Mouse (Mus musculus): ENCODE data around the gene Acacb. TPM values are rescaled to one million over a fixed set of nuclear protein-coding genes. Genes with fewer than 3 reads are reported as not detected.
A peak's percentile ranks its signal among the peaks of the same experiment; 100 is the strongest.

Gene Acacb
- polyA plus RNA-seq, 1 experiment from 2014 or later: 0.69 TPM

DNA sequence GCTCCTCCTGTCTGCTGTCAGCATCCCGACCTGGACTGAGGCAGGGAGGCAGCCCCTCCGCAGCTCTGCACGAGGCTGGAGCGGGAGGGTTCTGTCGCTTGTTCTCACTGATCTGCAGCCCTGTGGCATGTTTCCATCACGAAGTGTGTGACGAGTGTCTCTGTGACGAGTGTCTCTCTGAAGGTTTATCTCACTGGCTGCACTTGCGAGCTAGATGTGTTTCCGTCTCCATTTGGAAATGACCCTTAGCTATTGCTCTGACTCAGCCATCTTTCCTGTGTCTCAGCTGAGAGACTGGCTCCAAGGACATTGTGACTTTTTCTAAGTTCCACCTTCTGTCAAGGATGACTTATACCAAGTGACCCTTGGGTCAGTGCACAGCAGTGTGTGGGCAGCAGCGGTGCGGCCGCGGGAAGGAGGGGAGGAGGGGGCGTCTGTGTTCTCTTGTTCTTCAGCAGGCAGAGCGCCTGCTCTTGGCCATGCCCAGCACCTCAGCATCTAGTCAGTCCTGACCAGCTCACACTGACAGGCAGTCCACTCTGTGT lies 39.9 kb upstream of the Acacb start:
- Histone ChIP-seq H3K9me3 (ENCODE audit: control insufficient read depth) (no peaks in the 10 kb centered on the region), H3K4me2 (replicated peaks; ENCODE audit: low read depth) (no peak overlapping the region), H3K4me3 (ENCODE audit: low read depth, low read length) (no peak overlapping the region), H3K27ac (ENCODE audit: low read depth, low read length) (no peak overlapping the region), H3K4me1 (replicated peaks; ENCODE audit: control insufficient read depth, insufficient read depth, low read length) (no peaks in the 10 kb centered on the region), H3K9ac (ENCODE audit: low read depth, low read length) (no peak overlapping the region), H3K36me3 (ENCODE audit: control insufficient read depth, insufficient read depth) (peaks cover 75% of the 10 kb centered on the region), H3K27me3 (replicated peaks; ENCODE audit: control insufficient read depth, insufficient read depth, low read length) (no peaks in the 10 kb centered on the region)
- no peak for TF ChIP-seq CTCF (IDR thresholded peaks at IDR 0.05; ENCODE audit: low read depth)
- ATAC-seq: no peak
- 91% methylated on average over 16 of the region's 16 CpGs for WGBS

DNA sequence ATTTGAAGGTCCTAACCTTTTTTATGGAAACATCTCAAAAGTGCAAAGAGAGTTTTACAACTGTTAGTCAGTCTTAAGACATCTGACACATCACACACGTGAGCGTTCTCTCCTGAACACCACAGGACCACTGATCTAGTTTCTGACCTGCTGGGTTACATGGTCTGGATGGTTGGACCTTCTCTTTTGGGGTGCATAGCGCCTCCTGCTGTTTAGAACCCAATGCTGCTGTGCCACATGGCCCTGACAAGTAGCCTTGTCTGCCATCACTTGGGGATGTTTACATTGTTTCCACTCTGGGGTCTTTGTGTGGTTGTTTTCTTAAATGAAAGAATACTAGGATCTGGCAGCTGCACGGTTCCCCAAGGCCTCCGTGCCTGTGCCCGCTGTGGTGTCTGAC lies 33.0 kb upstream of the Acacb start:
- no peak for ATAC-seq
- H3K4me2 ChIP-seq (replicated peaks; ENCODE audit: low read depth): no peak overlapping the region
- H3K9me3 ChIP-seq (ENCODE audit: control insufficient read depth): no peaks in the 10 kb centered on the region
- peaks cover 78% of the 10 kb centered on the region for H3K36me3 ChIP-seq (ENCODE audit: control insufficient read depth, insufficient read depth)
- peak; percentile 49 for TF ChIP-seq CTCF (IDR thresholded peaks at IDR 0.05; ENCODE audit: low read depth)
- no peak overlapping the region for H3K9ac ChIP-seq (ENCODE audit: low read depth, low read length)
- no peaks in the 10 kb centered on the region for H3K4me1 ChIP-seq (replicated peaks; ENCODE audit: control insufficient read depth, insufficient read depth, low read length)
- H3K4me3 ChIP-seq (ENCODE audit: low read depth, low read length): no peak overlapping the region
- 88% methylated on average over 6 of the region's 6 CpGs for WGBS
- no peaks in the 10 kb centered on the region for H3K27me3 ChIP-seq (replicated peaks; ENCODE audit: control insufficient read depth, insufficient read depth, low read length)
- H3K27ac ChIP-seq (ENCODE audit: low read depth, low read length): no peak overlapping the region

DNA sequence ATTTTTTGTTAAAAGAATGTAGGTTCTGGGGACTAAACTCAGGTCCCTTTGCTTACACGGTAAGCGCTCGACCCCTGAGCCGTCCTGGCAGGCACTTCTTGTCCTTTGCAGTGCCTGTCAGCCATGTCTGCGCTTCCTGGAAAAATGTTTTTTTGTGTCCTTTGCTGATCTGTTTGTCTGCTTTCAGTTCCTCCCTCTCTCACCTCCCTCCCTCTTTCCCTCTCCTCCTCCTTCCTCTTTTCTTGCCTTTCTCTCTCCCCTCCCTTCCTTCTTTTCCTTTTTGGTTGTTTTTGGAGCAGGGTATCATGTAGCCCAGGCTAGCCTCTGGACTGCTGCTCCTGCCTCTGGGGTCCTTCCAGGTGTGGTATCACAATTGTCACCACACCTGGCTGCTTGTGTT lies 31.3 kb upstream of the Acacb start:
- WGBS: 80% methylated on average over 5 of the region's 5 CpGs
- Histone ChIP-seq H3K4me1 (replicated peaks; ENCODE audit: control insufficient read depth, insufficient read depth, low read length) (no peaks in the 10 kb centered on the region), H3K9ac (ENCODE audit: low read depth, low read length) (no peak overlapping the region), H3K9me3 (ENCODE audit: control insufficient read depth) (no peaks in the 10 kb centered on the region), H3K36me3 (ENCODE audit: control insufficient read depth, insufficient read depth) (peaks cover 77% of the 10 kb centered on the region), H3K27ac (ENCODE audit: low read depth, low read length) (0 out of 2 replicates have a peak overlapping the region, but pooled peaks have one; percentile 7), H3K4me2 (replicated peaks; ENCODE audit: low read depth) (no peak overlapping the region), H3K27me3 (replicated peaks; ENCODE audit: control insufficient read depth, insufficient read depth, low read length) (no peaks in the 10 kb centered on the region), H3K4me3 (ENCODE audit: low read depth, low read length) (no peak overlapping the region)
- no peak for TF ChIP-seq CTCF (IDR thresholded peaks at IDR 0.05; ENCODE audit: low read depth)
- ATAC-seq: no peak

DNA sequence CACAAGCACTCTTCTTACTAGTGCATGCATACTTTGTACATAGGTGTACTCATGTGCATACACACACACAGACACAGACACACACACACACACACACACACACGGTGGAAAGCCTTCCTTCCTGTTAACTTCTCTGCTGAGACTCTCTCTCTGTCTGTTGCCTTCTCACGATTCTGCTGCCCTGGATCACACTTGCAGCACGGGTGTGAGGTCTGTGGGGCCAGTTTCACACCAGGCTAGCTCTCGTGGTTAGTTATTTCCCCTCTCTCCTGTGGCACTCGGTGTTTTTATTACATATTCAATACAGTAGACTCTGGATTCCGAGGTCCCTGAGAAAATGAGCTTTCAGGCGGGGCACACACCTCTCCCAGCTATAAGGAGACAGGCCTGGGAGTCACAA lies 29.7 kb upstream of the Acacb start:
- ATAC-seq: no peak
- Histone ChIP-seq H3K27me3 (replicated peaks; ENCODE audit: control insufficient read depth, insufficient read depth, low read length) (no peaks in the 10 kb centered on the region), H3K27ac (ENCODE audit: low read depth, low read length) (no peak overlapping the region), H3K4me2 (replicated peaks; ENCODE audit: low read depth) (no peak overlapping the region), H3K4me1 (replicated peaks; ENCODE audit: control insufficient read depth, insufficient read depth, low read length) (no peaks in the 10 kb centered on the region), H3K36me3 (ENCODE audit: control insufficient read depth, insufficient read depth) (peaks cover 81% of the 10 kb centered on the region), H3K9me3 (ENCODE audit: control insufficient read depth) (no peaks in the 10 kb centered on the region), H3K4me3 (ENCODE audit: low read depth, low read length) (no peak overlapping the region), H3K9ac (ENCODE audit: low read depth, low read length) (no peak overlapping the region)
- 76% methylated on average over 7 of the region's 7 CpGs for WGBS
- no peak for TF ChIP-seq CTCF (IDR thresholded peaks at IDR 0.05; ENCODE audit: low read depth)

DNA sequence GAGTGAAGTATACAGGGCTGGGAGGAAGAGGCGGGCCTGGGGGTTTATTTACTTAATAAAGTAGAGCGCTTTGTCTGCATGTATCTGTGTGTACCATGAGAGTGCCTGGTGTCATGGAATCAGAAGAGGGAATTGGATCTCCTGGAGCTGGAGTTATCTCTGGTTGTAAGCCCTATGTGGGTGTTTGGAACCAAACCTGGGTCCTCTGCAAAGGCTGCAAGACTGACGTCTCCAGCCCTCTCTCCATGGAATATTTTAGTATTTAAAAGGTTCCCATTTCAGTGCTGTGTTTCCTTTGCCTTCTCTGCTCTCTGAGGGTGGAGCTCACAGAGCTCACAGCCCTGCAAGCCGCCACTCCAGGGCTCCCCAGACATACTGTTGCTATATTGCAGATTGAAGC lies 26.5 kb upstream of the Acacb start:
- WGBS: 87% methylated on average over 4 of the region's 4 CpGs
- Histone ChIP-seq H3K9me3 (ENCODE audit: control insufficient read depth) (no peaks in the 10 kb centered on the region), H3K4me3 (ENCODE audit: low read depth, low read length) (no peak overlapping the region), H3K27me3 (replicated peaks; ENCODE audit: control insufficient read depth, insufficient read depth, low read length) (no peaks in the 10 kb centered on the region), H3K9ac (ENCODE audit: low read depth, low read length) (no peak overlapping the region), H3K4me1 (replicated peaks; ENCODE audit: control insufficient read depth, insufficient read depth, low read length) (no peaks in the 10 kb centered on the region), H3K27ac (ENCODE audit: low read depth, low read length) (no peak overlapping the region), H3K4me2 (replicated peaks; ENCODE audit: low read depth) (no peak overlapping the region), H3K36me3 (ENCODE audit: control insufficient read depth, insufficient read depth) (peaks cover 85% of the 10 kb centered on the region)
- no peak for TF ChIP-seq CTCF (IDR thresholded peaks at IDR 0.05; ENCODE audit: low read depth)
- no peak for ATAC-seq

DNA sequence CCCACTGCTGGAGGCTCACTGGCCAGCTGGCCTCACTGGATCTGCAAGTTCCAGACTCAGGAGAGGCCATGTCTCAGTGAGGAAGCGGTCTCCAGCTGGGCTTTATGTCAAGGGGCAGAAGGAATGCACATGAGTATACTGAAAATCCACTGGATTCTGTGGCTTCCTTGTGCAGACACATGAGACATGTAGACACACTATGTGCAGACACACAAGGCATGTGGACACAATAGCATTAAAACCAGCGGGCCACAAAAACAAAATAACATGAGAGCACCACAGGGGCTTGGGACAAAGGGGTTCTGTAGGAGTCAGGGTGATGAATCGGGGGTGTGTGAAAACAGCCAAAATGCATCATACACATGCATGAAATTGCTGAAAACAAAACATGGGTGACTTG lies 20.3 kb upstream of the Acacb start:
- no peaks in the 10 kb centered on the region for H3K27me3 ChIP-seq (replicated peaks; ENCODE audit: control insufficient read depth, insufficient read depth, low read length)
- H3K27ac ChIP-seq (ENCODE audit: low read depth, low read length): no peak overlapping the region
- WGBS: 94% methylated on average over 3 of the region's 3 CpGs
- H3K4me1 ChIP-seq (replicated peaks; ENCODE audit: control insufficient read depth, insufficient read depth, low read length): 0 out of 2 replicates have a peak, but pooled peaks cover 3% of the 10 kb centered on the region
- no peaks in the 10 kb centered on the region for H3K9me3 ChIP-seq (ENCODE audit: control insufficient read depth)
- H3K36me3 ChIP-seq (ENCODE audit: control insufficient read depth, insufficient read depth): peaks cover 35% of the 10 kb centered on the region
- no peak for ATAC-seq
- TF ChIP-seq CTCF (IDR thresholded peaks at IDR 0.05; ENCODE audit: low read depth): no peak
- H3K9ac ChIP-seq (ENCODE audit: low read depth, low read length): no peak overlapping the region
- H3K4me2 ChIP-seq (replicated peaks; ENCODE audit: low read depth): no peak overlapping the region
- no peak overlapping the region for H3K4me3 ChIP-seq (ENCODE audit: low read depth, low read length)

All from intestine, postnatal 0 days (tissue).